Mouse (Mus musculus) midbrain, embryonic 10.5 days (tissue): ENCODE data around the gene Bhlhb9. TPM values are rescaled to one million over a fixed set of nuclear protein-coding genes. Genes with fewer than 3 reads are reported as not detected.

Experiments
- DNase-seq: peaks from one replicate; pipeline ENCODE4 v3.0.0-alpha.2; 2017; ENCODE audit warnings: low spot score
- H3K27ac ChIP-seq: fragments of 300-500 bp; sonication (generic); replicated peaks from 2 replicates; pipeline ENCODE4 v1.5.1; 2016; ENCODE audit warnings: mild to moderate bottlenecking
- H3K27me3 ChIP-seq: fragments of 300-500 bp; sonication (generic); 2 replicates; pipeline ENCODE4 v1.6.1; 2016; ENCODE audit warnings: low read depth, mild to moderate bottlenecking; ENCODE audit not compliant: poor library complexity, severe bottlenecking
- H3K36me3 ChIP-seq: fragments of 300-500 bp; sonication (generic); 2 replicates; pipeline ENCODE4 v1.6.1; 2016; ENCODE audit warnings: mild to moderate bottlenecking, moderate library complexity
- H3K4me1 ChIP-seq: fragments of 300-500 bp; sonication (generic); 2 replicates; pipeline ENCODE4 v1.6.1; 2016
- H3K4me3 ChIP-seq: fragments of 300-500 bp; sonication (generic); 2 replicates; pipeline ENCODE4 v1.5.1; 2016; ENCODE audit warnings: mild to moderate bottlenecking, moderate library complexity
- H3K9me3 ChIP-seq: fragments of 300-500 bp; sonication (generic); replicated peaks from 2 replicates; pipeline ENCODE4 v1.6.1; 2016; ENCODE audit warnings: mild to moderate bottlenecking
- WGBS: fragments of 180-500 bp; shearing (Covaris S2); methylation state at CpG from one replicate; pipeline ENCODE4 v1.1.7; 2016; 5-methylcytosine and 5-hydroxymethylcytosine counted together
- microRNA counts: library from miRNA; unstranded; fragments of <30 nt; microRNA quantifications from one replicate; lab custom pipeline; 2017
- microRNA-seq: library from miRNA; unstranded; fragments of <30 nt; microRNA quantifications from one replicate; pipeline ENCODE4, GENCODE M21; 2017
- polyA plus RNA-seq: library from polyadenylated mRNA; unstranded; fragments of >200 nt; fragmentation: Nextera tagmentation; extraction: Ambion mirVana; gene quantifications from 2 replicates; pipeline ENCODE4 v1.2.1, GENCODE M21; 2016

The Bhlhb9 gene
- polyA plus RNA-seq, 1 experiment from 2014 or later = 46.6 TPM

DNA sequence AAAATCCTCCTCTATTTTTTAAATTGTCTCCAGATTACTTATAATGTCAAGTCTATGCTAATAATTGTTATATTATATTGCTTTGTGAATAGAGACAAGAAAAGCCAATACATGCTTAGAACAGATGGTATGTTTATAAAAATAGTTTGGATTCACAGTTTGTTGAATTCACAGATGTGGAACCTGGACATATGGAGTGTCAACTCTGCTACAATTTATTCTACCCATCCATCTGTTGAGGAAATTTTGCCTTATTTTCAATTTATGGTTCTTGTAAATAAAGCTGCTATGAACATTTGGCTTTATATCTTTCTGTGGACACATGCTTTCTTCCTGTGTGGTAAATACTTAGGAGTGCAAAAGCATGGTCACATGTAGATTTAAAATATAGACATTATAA lies 131.2 kb downstream of the Bhlhb9 start:
- H3K9me3 ChIP-seq = no peaks in the 10 kb centered on the region
- H3K27me3 ChIP-seq = peaks cover 5% of the 10 kb centered on the region; the same call in 1 of the 2 replicates
- H3K27ac ChIP-seq = no peak overlapping the region
- no peak for DNase-seq
- H3K4me1 ChIP-seq = no peaks in the 10 kb centered on the region
- no peak overlapping the region for H3K4me3 ChIP-seq
- H3K36me3 ChIP-seq = no peaks in the 10 kb centered on the region

DNA sequence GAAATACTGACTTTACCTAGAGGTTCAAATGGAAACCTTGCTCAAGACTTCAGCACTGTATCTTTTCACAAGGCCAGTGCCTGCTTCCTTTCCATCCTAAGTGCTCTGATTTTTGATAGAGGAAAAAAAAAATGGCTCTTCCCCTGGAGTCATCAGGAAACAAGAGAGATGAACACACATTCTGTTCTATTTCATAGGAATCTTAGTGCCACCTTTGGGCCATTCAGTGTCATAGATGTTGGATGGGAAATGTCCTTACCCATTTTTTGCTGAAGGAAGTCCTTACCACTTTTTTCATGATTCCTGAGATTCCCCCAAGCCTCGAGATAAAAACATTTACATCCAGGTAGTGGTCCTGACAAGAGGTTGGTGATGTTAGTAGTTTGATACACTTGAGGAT lies 139.1 kb downstream of the Bhlhb9 start:
- no peak for DNase-seq
- H3K4me1 ChIP-seq = no peaks in the 10 kb centered on the region
- H3K9me3 ChIP-seq = no peaks in the 10 kb centered on the region
- WGBS = 74% methylated on average over 1 of the region's 1 CpGs
- H3K36me3 ChIP-seq = no peaks in the 10 kb centered on the region
- no peak overlapping the region for H3K27ac ChIP-seq
- H3K27me3 ChIP-seq = no peaks in the 10 kb centered on the region
- no peak overlapping the region for H3K4me3 ChIP-seq

MicroRNAs encoded within 50 kb of the gene (microRNA counts, 519-probe panel; counts per million panel counts)
- microRNA mmu-miR-1970 (lab: Ali Mortazavi, UCI) = not detected

Small RNAs within 50 kb of the gene (microRNA-seq; reads per million reads assigned to microRNA genes)
- not detected for gene Mir1970

Other genes with a start within 250 kb of the Bhlhb9 start
- gene Nxf7, start 198.8 kb upstream of the Bhlhb9 start, polyA plus RNA-seq = 0.14 TPM in 1 of 2 replicates, not detected in the other
- gene Prame, start 169.9 kb upstream of the Bhlhb9 start, polyA plus RNA-seq = not detected in 2 replicates
- not detected in 2 replicates for gene Tcp11x2, start 103.8 kb upstream of the Bhlhb9 start, polyA plus RNA-seq
- gene Tmsb15a, start 72.3 kb upstream of the Bhlhb9 start, polyA plus RNA-seq = not detected in 2 replicates
- gene Armcx5, start 54.9 kb upstream of the Bhlhb9 start, polyA plus RNA-seq = 9.0 and 9.3 TPM in 2 replicates
- 48.0 and 66.6 TPM in 2 replicates for gene Gprasp1, start 54.9 kb upstream of the Bhlhb9 start, polyA plus RNA-seq
- gene Gprasp2, start 41.4 kb downstream of the Bhlhb9 start, polyA plus RNA-seq = 25.8 and 42.4 TPM in 2 replicates
- 117 TPM in 2 replicates for gene Arxes2, start 196.2 kb downstream of the Bhlhb9 start, polyA plus RNA-seq
- 41.6 and 45.7 TPM in 2 replicates for gene Arxes1, start 235.8 kb downstream of the Bhlhb9 start, polyA plus RNA-seq